Mouse (Mus musculus) bone marrow, adult 2 months (tissue): Measurements from ENCODE around the gene Cacnb2.

Experiments
- CTCF ChIP-seq: fragments of 200-500 bp; IDR thresholded peaks from 2 replicates; pipeline ENCODE4 v1.5.1; 2011; ENCODE audit warnings: low read length, control low read depth; ENCODE audit not compliant: control insufficient read depth, insufficient read depth
- POLR2A ChIP-seq: fragments of 200-500 bp; IDR thresholded peaks from 2 replicates; pipeline ENCODE4 v1.6.1; 2011; ENCODE audit warnings: low read depth, mild to moderate bottlenecking, control low read depth, low read length, borderline replicate concordance; ENCODE audit not compliant: control insufficient read depth

- TF ChIP-seq CTCF, result no peak
- no peak for TF ChIP-seq POLR2A
Measured at GRCm38 (mm10) chr2:14850831-14851230, 247.9 kb downstream of the Cacnb2 start.
